Mouse (Mus musculus) C2C12 (cell line): ENCODE measurements at regions not wholly inside any gene's neighbourhood (a gene's known extent, or its start where the extent isn't known, plus 50 kb on each side); places are given as distances from the start of the nearest gene placed in this dataset.

ENCODE experiments used
- CEBPB ChIP-seq: IDR thresholded peaks from one replicate; pipeline ENCODE4 v1.6.1; 2011; ENCODE audit warnings: low read depth, mild to moderate bottlenecking, control low read depth, moderate library complexity
- CTCF ChIP-seq: IDR thresholded peaks from one replicate; pipeline ENCODE4 v1.5.1; 2011; ENCODE audit not compliant: control insufficient read depth, insufficient read depth, insufficient read length
- FOSL1 ChIP-seq: IDR thresholded peaks from one replicate; pipeline ENCODE4 v1.8.0; 2011; ENCODE audit warnings: mild to moderate bottlenecking, low read length; ENCODE audit not compliant: poor library complexity, insufficient read depth, severe bottlenecking
- MAX ChIP-seq: IDR thresholded peaks from one replicate; pipeline ENCODE4 v1.6.1; 2011; ENCODE audit warnings: mild to moderate bottlenecking, control low read depth
- MYOD1 ChIP-seq: IDR thresholded peaks from one replicate; pipeline ENCODE4 v1.6.1; 2011; ENCODE audit warnings: low read depth; ENCODE audit not compliant: control insufficient read depth, insufficient read length
- USF1 ChIP-seq: IDR thresholded peaks from one replicate; pipeline ENCODE4 v1.6.1; 2011; ENCODE audit warnings: low read depth, mild to moderate bottlenecking, control low read depth, moderate library complexity

- TF ChIP-seq CTCF (no peak), FOSL1 (no peak), MAX (no peak), MYOD1 (no peak), USF1 (no peak), CEBPB (no peak)
These were observed 138.4 kb upstream of the Med14 start for GRCm38 (mm10) chrX:12900256-12900655.
